Mouse (Mus musculus) lung, embryonic 16.5 days (tissue): ENCODE data around the gene Fignl1. TPM values are rescaled to one million over a fixed set of nuclear protein-coding genes. Genes with fewer than 3 reads are reported as not detected.

ENCODE experiments used
- ATAC-seq: fragments of 200-750 bp; cut with Nextera tagmentation; 2 replicates; pipeline ENCODE4 v1.8.0; 2017; ENCODE audit warnings: low read depth, mild to moderate bottlenecking, moderate library complexity
- H3K27ac ChIP-seq: fragments of 300-500 bp; sonication (generic); 2 replicates; pipeline ENCODE4 v1.5.1; 2014; ENCODE audit warnings: mild to moderate bottlenecking, control low read depth, low read length
- H3K27me3 ChIP-seq: fragments of 300-500 bp; sonication (generic); 2 replicates; pipeline ENCODE4 v1.6.1; 2014; ENCODE audit warnings: low read depth, low read length, mixed read lengths; ENCODE audit not compliant: control insufficient read depth, insufficient read depth
- H3K36me3 ChIP-seq: fragments of 300-500 bp; sonication (generic); 2 replicates; pipeline ENCODE4 v1.6.1; 2014; ENCODE audit warnings: low read length; ENCODE audit not compliant: control insufficient read depth, insufficient read depth
- H3K4me1 ChIP-seq: fragments of 300-500 bp; sonication (generic); replicated peaks from 2 replicates; pipeline ENCODE4 v1.6.1; 2014; ENCODE audit warnings: low read length, mixed read lengths; ENCODE audit not compliant: control insufficient read depth, insufficient read depth
- H3K4me2 ChIP-seq: fragments of 300-500 bp; sonication (generic); 2 replicates; pipeline ENCODE4 v1.6.1; 2014; ENCODE audit warnings: low read depth, low read length, control low read depth
- H3K4me3 ChIP-seq: fragments of 300-500 bp; sonication (generic); 2 replicates; pipeline ENCODE4 v1.5.1; 2014; ENCODE audit warnings: mild to moderate bottlenecking, low read length, control low read depth
- H3K9ac ChIP-seq: fragments of 300-500 bp; sonication (generic); 2 replicates; pipeline ENCODE4 v1.6.1; 2014; ENCODE audit warnings: low read length, control low read depth
- H3K9me3 ChIP-seq: fragments of 300-500 bp; sonication (generic); 2 replicates; pipeline ENCODE4 v1.6.1; 2016; ENCODE audit warnings: low read length; ENCODE audit not compliant: control insufficient read depth
- WGBS: fragments of 180-500 bp; shearing (Covaris S2); extraction: QIAGEN DNeasy Blood & Tissue Kit; methylation state at CpG from one replicate; pipeline ENCODE4 v1.1.7; 2014; 5-methylcytosine and 5-hydroxymethylcytosine counted together
- polyA plus RNA-seq: library from polyadenylated mRNA; unstranded; fragments of >200 nt; fragmentation: Nextera tagmentation; extraction: Ambion mirVana; gene quantifications from 2 replicates; pipeline ENCODE4 v1.2.1, GENCODE M21; 2015

Gene Fignl1
- polyA plus RNA-seq, 1 experiment from 2014 or later = 79.4 TPM

DNA sequence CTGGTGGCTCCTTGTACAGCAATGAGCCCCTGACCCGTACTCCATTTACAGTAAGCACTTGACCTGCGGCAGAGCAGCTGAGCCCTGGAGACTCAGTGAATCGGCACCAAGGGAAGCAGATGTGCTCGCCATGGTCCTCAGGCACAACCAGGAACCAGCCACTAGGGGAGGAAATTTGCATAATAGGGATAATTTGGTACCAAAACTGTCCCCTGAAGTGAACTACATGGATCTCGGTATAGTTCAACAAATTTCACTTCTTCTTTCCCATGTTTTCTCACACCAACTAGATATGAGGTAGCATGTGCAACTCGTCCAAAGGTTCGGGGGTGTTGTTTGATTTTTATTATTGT is 32.0 kb downstream of the Fignl1 start:
- H3K36me3 ChIP-seq = no peaks in the 10 kb centered on the region
- ATAC-seq = no peak
- H3K9ac ChIP-seq = no peak overlapping the region
- no peaks in the 10 kb centered on the region for H3K9me3 ChIP-seq
- no peak overlapping the region for H3K4me3 ChIP-seq
- H3K4me1 ChIP-seq = no peaks in the 10 kb centered on the region
- H3K4me2 ChIP-seq = no peak overlapping the region
- 77% methylated on average over 7 of the region's 7 CpGs for WGBS
- no peak overlapping the region for H3K27ac ChIP-seq
- H3K27me3 ChIP-seq = no peaks in the 10 kb centered on the region

DNA sequence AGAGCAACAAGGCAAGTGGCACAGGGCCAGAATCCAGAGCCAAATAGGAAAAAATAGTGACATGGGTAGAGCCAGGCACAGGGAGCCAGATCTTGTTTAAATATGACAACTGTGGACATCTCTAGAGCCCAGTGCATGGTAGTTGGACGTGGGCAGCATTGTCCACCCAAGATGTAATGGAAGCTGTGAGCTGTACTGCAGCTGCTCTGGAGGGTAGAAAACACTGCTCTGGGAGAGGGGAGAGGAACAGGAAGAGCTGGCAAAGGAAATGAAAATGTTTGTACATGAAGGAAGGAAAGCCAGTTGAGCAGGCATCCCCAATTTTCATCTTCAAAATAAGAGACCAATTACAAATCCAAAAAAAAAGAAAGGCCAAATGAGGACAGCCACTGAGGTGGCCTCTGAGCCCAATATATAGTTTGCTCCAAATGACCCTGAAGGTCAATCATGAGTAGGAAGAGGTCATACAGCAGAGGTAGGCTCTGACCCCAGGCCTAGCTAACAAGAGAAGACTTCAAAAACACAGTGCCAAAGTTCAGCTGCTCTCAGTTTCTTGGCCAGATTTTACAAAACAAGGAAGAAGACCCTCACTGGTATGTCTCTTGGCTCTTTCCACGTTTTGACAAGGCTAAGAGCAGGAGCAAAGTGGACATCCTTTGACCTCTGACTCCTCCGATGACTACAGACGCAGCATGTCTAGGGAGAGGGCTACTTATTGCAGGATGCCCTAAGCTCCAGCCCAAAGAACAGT is 32.5 kb downstream of the Fignl1 start:
- Histone ChIP-seq H3K4me3 (no peak overlapping the region), H3K4me2 (no peak overlapping the region), H3K27ac (no peak overlapping the region), H3K9ac (no peak overlapping the region), H3K27me3 (no peaks in the 10 kb centered on the region), H3K36me3 (no peaks in the 10 kb centered on the region), H3K9me3 (no peaks in the 10 kb centered on the region), H3K4me1 (no peaks in the 10 kb centered on the region)
- WGBS = 67% methylated on average over 4 of the region's 4 CpGs
- no peak for ATAC-seq

DNA sequence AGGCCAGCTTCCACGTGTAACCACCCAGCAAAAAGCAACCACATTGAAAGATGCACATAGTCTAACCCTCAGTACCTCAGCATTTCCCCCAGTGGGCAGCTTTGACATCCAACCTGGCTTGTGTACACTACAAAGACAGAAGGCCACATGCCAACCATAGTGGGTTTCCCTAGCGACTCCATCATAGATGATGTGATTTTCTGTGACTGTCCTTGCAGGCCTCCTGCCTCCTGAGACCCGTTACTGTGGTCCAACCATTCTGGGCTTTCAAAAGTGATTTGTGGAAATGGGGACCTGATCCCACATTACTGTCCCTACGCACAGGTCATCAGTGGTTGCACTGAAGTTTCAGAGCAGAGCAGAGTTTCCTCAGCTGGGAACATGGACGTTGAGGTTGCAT is 33.9 kb downstream of the Fignl1 start:
- Histone ChIP-seq H3K9me3 (no peaks in the 10 kb centered on the region), H3K4me2 (no peak overlapping the region), H3K27ac (no peak overlapping the region), H3K4me1 (no peaks in the 10 kb centered on the region), H3K27me3 (no peaks in the 10 kb centered on the region), H3K4me3 (no peak overlapping the region), H3K9ac (no peak overlapping the region), H3K36me3 (no peaks in the 10 kb centered on the region)
- ATAC-seq = no peak
- WGBS = 85% methylated on average over 5 of the region's 5 CpGs

DNA sequence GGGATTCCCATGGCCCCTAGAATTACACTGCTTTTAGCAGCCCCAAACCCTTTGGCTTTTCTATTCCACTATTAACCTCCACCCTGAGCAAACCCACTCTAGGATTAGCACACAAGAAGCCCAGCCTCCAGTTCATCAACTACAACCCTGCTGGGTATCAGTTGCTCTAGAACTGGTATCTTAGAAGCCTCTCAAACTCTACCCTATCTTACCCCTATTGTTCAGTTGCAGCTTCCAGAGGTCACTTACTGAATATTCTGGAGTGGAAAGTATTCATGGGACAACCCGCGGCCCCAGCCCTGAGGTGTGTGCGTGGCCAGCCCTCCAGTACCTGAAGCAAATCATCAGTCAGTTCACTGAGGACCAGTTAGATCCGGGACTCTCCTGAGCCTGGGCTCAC is 34.4 kb downstream of the Fignl1 start:
- WGBS = 89% methylated on average over 4 of the region's 4 CpGs
- no peak overlapping the region for H3K4me2 ChIP-seq
- H3K9ac ChIP-seq = no peak overlapping the region
- no peak overlapping the region for H3K4me3 ChIP-seq
- no peaks in the 10 kb centered on the region for H3K36me3 ChIP-seq
- H3K9me3 ChIP-seq = no peaks in the 10 kb centered on the region
- no peaks in the 10 kb centered on the region for H3K4me1 ChIP-seq
- ATAC-seq = no peak
- no peaks in the 10 kb centered on the region for H3K27me3 ChIP-seq
- H3K27ac ChIP-seq = no peak overlapping the region

DNA sequence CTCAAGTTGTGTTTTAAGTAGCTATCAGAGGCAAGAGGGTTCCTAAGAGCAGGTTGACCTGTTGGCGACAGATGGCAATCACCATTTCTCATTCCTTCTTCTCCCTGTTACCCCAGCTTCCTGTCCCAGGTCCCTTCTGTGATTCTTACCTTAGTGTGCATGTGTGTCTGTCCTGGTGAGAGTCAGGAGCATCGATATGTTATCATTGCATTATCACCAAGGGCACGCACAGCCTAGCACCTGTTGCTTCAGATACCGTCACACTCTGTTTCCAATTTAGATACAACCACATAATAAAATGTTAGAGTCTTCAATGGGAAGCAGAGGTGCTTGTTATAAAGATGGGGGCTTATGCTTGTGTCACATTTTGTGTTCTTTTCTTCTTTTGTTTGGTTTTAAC is 36.6 kb downstream of the Fignl1 start:
- 86% methylated on average over 4 of the region's 4 CpGs for WGBS
- no peaks in the 10 kb centered on the region for H3K36me3 ChIP-seq
- no peak overlapping the region for H3K27ac ChIP-seq
- no peaks in the 10 kb centered on the region for H3K9me3 ChIP-seq
- H3K4me2 ChIP-seq = no peak overlapping the region
- H3K9ac ChIP-seq = no peak overlapping the region
- no peaks in the 10 kb centered on the region for H3K4me1 ChIP-seq
- no peak for ATAC-seq
- H3K4me3 ChIP-seq = no peak overlapping the region
- no peaks in the 10 kb centered on the region for H3K27me3 ChIP-seq

DNA sequence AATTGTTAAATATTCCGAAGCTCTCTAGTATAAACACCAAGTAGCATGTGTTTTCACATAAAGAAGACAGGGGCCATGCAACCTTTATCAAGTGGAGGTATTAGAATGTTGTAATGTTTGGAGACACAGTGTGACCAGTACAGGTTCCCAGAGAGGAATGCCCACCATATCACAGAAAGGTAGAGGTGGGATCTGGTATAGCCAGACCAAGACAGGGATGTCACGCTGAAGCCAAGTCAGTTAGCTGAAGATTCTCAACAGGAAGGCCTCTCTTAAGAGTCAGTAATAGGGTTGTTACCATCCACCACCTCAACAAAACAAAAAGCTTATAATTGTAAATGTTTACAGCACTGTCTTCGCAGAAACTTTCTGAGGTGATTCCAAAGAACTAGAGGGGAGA is 38.1 kb downstream of the Fignl1 start:
- Histone ChIP-seq H3K27me3 (no peaks in the 10 kb centered on the region), H3K4me2 (no peak overlapping the region), H3K9me3 (no peaks in the 10 kb centered on the region), H3K36me3 (no peaks in the 10 kb centered on the region), H3K9ac (no peak overlapping the region), H3K4me3 (no peak overlapping the region), H3K27ac (no peak overlapping the region), H3K4me1 (no peaks in the 10 kb centered on the region)
- no peak for ATAC-seq
- 78% methylated on average over 3 of the region's 3 CpGs for WGBS

DNA sequence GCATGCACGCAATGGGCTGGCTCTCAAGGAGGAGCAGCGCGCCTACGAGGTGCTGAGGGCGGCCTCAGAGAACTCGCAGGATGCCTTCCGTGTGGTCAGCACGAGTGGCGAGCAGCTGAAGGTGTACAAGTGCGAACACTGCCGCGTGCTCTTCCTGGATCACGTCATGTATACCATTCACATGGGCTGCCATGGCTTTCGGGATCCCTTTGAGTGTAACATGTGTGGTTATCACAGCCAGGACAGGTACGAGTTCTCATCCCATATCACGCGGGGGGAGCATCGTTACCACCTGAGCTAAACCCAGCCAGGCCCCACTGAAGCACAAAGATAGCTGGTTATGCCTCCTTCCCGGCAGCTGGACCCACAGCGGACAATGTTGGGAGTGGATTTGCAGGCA is 39.5 kb downstream of the Fignl1 start:
- Histone ChIP-seq H3K9me3 (no peaks in the 10 kb centered on the region), H3K9ac (no peak overlapping the region), H3K4me2 (no peak overlapping the region), H3K27ac (no peak overlapping the region), H3K4me1 (no peaks in the 10 kb centered on the region), H3K27me3 (no peaks in the 10 kb centered on the region), H3K36me3 (no peaks in the 10 kb centered on the region), H3K4me3 (no peak overlapping the region)
- 92% methylated on average over 20 of the region's 20 CpGs for WGBS
- no peak for ATAC-seq

DNA sequence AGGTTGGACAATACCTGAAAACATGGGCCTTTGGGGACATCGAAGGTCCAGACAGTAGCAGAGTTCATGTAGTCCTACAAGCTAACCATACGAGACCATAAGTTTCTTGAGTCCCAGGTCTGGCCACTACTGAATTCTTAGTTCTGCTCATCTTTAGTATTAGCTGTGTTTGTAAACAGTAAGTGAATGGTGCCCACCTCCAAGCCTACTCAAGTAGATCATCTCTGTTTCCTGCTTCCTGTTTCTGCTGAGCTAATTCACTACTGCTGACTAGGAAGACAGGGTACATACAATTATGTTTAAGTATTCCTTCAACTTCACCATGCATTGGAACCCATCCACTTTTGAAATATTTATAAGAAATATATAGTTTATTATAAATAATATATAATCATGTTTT is 40.7 kb downstream of the Fignl1 start:
- H3K27ac ChIP-seq = no peak overlapping the region
- 86% methylated on average over 2 of the region's 2 CpGs for WGBS
- H3K27me3 ChIP-seq = no peaks in the 10 kb centered on the region
- H3K4me3 ChIP-seq = no peak overlapping the region
- no peak overlapping the region for H3K9ac ChIP-seq
- no peak overlapping the region for H3K4me2 ChIP-seq
- no peaks in the 10 kb centered on the region for H3K4me1 ChIP-seq
- H3K36me3 ChIP-seq = no peaks in the 10 kb centered on the region
- no peak for ATAC-seq
- no peaks in the 10 kb centered on the region for H3K9me3 ChIP-seq

DNA sequence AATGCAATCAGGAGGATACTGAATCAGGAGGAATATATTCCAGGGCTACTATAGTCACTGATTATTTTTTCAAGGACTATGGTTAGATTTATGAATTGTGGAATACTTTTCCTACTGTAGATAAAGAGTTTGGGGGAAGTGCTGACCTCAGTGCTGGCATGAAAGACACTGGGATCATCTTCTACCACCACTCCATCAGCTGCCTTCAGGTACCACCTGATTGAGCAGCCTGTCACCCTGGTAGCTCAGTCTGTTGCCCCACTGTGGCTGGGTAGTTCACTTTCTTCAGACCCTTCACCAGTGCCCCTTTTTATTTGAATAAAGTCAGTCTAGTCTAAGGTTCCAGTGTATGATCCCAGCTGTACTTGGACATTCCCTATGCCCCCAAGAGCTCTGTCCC is 42.0 kb downstream of the Fignl1 start:
- Histone ChIP-seq H3K27me3 (no peaks in the 10 kb centered on the region), H3K4me2 (no peak overlapping the region), H3K27ac (no peak overlapping the region), H3K4me1 (no peaks in the 10 kb centered on the region), H3K9me3 (no peaks in the 10 kb centered on the region), H3K4me3 (no peak overlapping the region), H3K36me3 (no peaks in the 10 kb centered on the region), H3K9ac (no peak overlapping the region)
- no peak for ATAC-seq

DNA sequence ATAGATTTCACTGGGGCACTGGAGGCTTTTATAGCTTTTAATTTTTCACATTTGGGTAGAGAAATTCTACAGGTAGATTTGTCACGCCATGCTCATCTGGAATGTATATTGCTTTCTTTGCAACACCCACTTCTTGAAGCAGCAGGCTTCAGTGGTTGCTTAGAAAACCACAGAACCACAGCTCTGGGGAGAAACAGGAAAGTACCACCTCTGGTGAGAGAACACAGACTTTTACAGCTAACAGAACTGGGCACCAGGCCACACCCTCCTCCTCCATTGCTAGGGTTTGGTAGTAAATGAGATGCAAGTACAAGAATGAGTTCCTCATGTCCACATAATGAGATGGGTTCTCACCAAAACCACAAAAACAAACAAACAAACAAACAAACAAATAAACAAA is 42.7 kb downstream of the Fignl1 start:
- Histone ChIP-seq H3K4me2 (no peak overlapping the region), H3K9ac (no peak overlapping the region), H3K4me1 (no peaks in the 10 kb centered on the region), H3K27me3 (no peaks in the 10 kb centered on the region), H3K9me3 (no peaks in the 10 kb centered on the region), H3K27ac (no peak overlapping the region), H3K36me3 (no peaks in the 10 kb centered on the region), H3K4me3 (no peak overlapping the region)
- WGBS = 80% methylated on average over 1 of the region's 1 CpGs
- ATAC-seq = no peak
